Mouse (Mus musculus) embryonic facial prominence, embryonic 12.5 days (tissue): ENCODE results near the gene Foxp1. TPM values are rescaled to one million over a fixed set of nuclear protein-coding genes. Genes with fewer than 3 reads are reported as not detected.

ENCODE experiments used
- ATAC-seq: fragments of 200-750 bp; cut with Nextera tagmentation; 2 replicates; pipeline ENCODE4 v1.8.0; 2017; ENCODE audit not compliant: insufficient number of reproducible peaks, insufficient read depth, low FRiP score, low TSS enrichment
- H3K27ac ChIP-seq: fragments of 300-500 bp; sonication (generic); 2 replicates; pipeline ENCODE4 v1.5.1; 2016; ENCODE audit warnings: mild to moderate bottlenecking
- H3K27me3 ChIP-seq: fragments of 300-500 bp; sonication (generic); 2 replicates; pipeline ENCODE4 v1.6.1; 2016; ENCODE audit warnings: mild to moderate bottlenecking, moderate library complexity
- H3K36me3 ChIP-seq: fragments of 300-500 bp; sonication (generic); 2 replicates; pipeline ENCODE4 v1.6.1; 2016; ENCODE audit warnings: mild to moderate bottlenecking
- H3K4me1 ChIP-seq: fragments of 300-500 bp; sonication (generic); 2 replicates; pipeline ENCODE4 v1.6.1; 2016
- H3K4me2 ChIP-seq: fragments of 300-500 bp; sonication (generic); replicated peaks from 2 replicates; pipeline ENCODE4 v1.6.1; 2016; ENCODE audit warnings: mild to moderate bottlenecking, moderate library complexity
- H3K4me3 ChIP-seq: fragments of 300-500 bp; sonication (generic); 2 replicates; pipeline ENCODE4 v1.5.1; 2016; ENCODE audit warnings: mild to moderate bottlenecking
- H3K9ac ChIP-seq: fragments of 300-500 bp; sonication (generic); 2 replicates; pipeline ENCODE4 v1.6.1; 2016; ENCODE audit warnings: mild to moderate bottlenecking, moderate library complexity
- H3K9me3 ChIP-seq: fragments of 300-500 bp; sonication (generic); 2 replicates; pipeline ENCODE4 v1.6.1; 2016; ENCODE audit warnings: mild to moderate bottlenecking, moderate library complexity
- WGBS: fragments of 180-500 bp; shearing (Covaris S2); methylation state at CpG from one replicate; pipeline ENCODE4 v1.1.7; 2016; 5-methylcytosine and 5-hydroxymethylcytosine counted together
- polyA plus RNA-seq: library from polyadenylated mRNA; unstranded; fragments of >200 nt; fragmentation: Nextera tagmentation; extraction: Ambion mirVana; gene quantifications from 2 replicates; pipeline ENCODE4 v1.2.1, GENCODE M21; 2016

Gene Foxp1
- polyA plus RNA-seq, 1 experiment from 2014 or later: 132 TPM

DNA sequence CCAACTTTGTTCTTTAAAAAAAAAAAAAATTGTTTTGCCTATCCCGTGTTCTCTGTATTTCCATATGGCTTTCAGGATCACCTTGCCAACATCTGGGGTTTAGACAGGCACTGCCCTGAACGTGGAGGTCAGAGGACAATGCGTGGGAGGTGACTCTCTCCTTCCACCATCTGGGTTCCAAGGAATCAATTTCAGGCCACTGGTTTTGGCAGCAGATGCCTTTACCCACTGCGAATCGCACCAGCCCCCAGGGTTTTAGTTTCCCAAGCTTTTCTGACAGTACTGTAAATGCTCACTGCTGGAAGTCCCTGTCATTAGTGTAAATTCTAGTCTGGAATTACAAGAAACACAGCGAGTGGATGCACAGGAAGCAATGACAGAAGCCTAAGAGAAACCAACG lies 41.0 kb downstream of the Foxp1 start:
- Histone ChIP-seq H3K9ac (no peak overlapping the region), H3K9me3 (no peaks in the 10 kb centered on the region), H3K36me3 (no peaks in the 10 kb centered on the region), H3K4me2 (no peak overlapping the region), H3K4me3 (no peak overlapping the region), H3K27ac (no peak overlapping the region), H3K4me1 (peaks cover 47% of the 10 kb centered on the region), H3K27me3 (no peaks in the 10 kb centered on the region)
- WGBS: 33% methylated on average over 7 of the region's 7 CpGs
- no peak for ATAC-seq

DNA sequence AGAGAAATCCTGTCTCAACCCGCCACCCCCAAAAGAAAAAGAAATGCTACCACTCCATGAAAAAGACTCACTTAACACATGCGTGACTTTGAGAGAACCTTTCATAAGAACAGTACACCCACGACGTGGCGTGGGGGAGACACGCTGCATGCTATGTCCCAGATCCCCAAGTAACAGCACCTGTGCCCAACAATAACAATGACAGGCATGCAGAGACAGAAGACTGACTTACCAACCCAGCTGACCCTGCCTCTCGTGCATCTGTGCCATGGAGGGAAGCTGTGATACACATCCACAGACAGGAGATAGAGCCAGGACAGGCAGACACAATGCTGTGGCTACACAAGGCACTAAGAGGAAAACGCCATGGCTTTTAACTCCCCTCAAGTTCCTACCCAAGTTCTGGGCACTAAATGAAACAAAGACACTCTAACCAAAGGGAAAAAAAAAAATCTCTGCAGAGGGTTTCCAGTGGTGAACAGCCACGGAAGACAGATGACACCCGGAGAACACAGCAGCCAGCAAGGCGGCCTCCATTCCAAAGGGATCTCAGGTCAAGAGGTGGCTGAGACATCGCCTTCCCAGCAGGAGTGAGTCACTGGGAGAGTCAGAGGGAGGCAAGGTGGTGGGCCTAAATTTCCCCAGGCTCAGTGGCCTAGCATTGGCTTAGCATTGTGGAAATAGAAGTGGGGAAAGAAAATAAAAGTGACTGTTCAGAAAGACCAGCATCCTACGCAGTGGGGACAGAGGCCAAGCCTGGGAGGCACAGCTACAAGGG lies 43.5 kb downstream of the Foxp1 start:
- no peak overlapping the region for H3K4me2 ChIP-seq
- no peak overlapping the region for H3K9ac ChIP-seq
- no peak for ATAC-seq
- no peak overlapping the region for H3K27ac ChIP-seq
- no peaks in the 10 kb centered on the region for H3K36me3 ChIP-seq
- no peaks in the 10 kb centered on the region for H3K27me3 ChIP-seq
- WGBS: 80% methylated on average over 13 of the region's 13 CpGs
- H3K4me3 ChIP-seq: no peak overlapping the region
- H3K4me1 ChIP-seq: peaks cover 25% of the 10 kb centered on the region
- no peaks in the 10 kb centered on the region for H3K9me3 ChIP-seq

DNA sequence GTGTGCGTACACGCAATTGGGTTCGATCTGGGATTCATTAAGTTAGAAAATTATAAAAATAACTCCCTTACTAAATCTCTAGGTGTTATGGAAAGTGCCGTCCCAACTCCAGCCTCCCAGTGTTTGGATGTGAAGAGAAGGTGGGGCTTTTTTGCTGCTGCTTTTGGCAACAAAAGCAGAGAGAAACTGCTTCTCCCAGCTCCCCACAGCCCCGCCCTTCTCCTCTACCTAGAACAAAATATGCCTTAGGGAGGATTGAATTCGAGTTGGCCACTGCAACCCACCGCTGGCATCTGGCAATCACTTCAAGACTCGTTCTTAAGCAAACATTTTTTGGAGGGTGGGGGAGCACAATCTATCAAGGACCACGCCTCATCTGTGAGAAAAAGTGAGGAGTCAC lies 47.5 kb downstream of the Foxp1 start:
- H3K9me3 ChIP-seq: no peaks in the 10 kb centered on the region
- WGBS: 64% methylated on average over 9 of the region's 9 CpGs
- ATAC-seq: no peak
- no peaks in the 10 kb centered on the region for H3K4me1 ChIP-seq
- H3K4me2 ChIP-seq: no peak overlapping the region
- no peak overlapping the region for H3K4me3 ChIP-seq
- H3K36me3 ChIP-seq: no peaks in the 10 kb centered on the region
- no peak overlapping the region for H3K27ac ChIP-seq
- H3K27me3 ChIP-seq: no peaks in the 10 kb centered on the region
- H3K9ac ChIP-seq: no peak overlapping the region

DNA sequence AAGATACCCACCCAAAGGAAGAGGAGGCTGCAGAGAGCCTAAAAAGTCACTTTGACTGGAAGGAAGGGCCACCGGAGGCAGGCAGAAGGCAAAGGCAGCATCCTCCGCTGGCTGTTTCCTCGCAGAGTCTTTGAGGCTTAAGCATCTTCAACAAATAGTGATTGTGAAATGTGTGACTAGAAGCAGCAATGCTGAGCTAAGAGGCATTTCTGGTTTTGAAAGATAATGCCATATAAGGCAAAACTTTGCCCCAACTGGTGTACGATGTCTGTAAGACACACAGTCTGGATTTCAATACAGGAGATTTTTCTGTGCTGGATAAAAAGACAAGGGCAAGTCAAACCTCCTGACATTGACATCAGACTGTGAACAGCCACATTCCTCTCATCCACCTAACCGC lies 51.6 kb downstream of the Foxp1 start:
- no peaks in the 10 kb centered on the region for H3K4me1 ChIP-seq
- no peak for ATAC-seq
- 60% methylated on average over 5 of the region's 5 CpGs for WGBS
- no peaks in the 10 kb centered on the region for H3K36me3 ChIP-seq
- H3K9me3 ChIP-seq: no peaks in the 10 kb centered on the region
- H3K4me2 ChIP-seq: no peak overlapping the region
- H3K27me3 ChIP-seq: no peaks in the 10 kb centered on the region
- H3K4me3 ChIP-seq: no peak overlapping the region
- H3K9ac ChIP-seq: no peak overlapping the region
- H3K27ac ChIP-seq: no peak overlapping the region; the same call in 1 of the 2 replicates

DNA sequence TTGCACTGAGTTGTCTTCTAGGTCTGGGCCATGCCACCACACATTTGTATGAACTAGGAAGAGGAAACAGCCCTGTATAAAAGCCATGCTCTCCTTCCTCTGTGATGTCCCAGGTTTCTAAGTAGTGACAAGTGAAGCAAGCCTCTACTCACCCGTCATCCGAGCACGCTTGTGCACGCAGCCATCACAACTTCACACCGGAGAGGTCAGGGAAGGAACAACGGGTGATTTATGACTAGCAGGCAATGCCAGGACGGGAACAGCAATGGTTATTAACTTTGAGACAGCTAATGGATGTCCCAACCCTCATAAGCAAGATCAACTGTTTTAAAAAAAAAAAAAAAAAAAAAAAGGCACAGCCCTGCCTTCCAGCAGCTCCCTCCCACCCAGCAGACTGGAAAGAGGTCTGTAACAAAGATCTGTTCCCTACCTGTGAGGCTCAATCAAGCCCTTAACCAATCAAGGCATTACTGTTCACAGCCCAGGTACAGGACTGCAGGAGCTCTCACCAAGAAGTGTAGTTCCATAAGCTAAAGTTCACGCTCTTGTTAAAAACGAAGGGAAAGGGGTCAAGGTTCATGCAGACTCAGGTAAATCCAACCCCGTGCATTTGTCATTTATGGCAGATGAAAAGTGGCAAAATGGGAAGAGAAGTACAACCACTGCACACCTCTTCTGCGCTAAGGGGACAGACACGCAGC lies 53.2 kb downstream of the Foxp1 start:
- Histone ChIP-seq H3K4me3 (no peak overlapping the region), H3K4me1 (no peaks in the 10 kb centered on the region), H3K9me3 (no peaks in the 10 kb centered on the region), H3K9ac (no peak overlapping the region), H3K4me2 (no peak overlapping the region), H3K27me3 (no peaks in the 10 kb centered on the region), H3K36me3 (0 out of 2 replicates have a peak, but pooled peaks cover 3% of the 10 kb centered on the region), H3K27ac (no peak overlapping the region)
- no peak for ATAC-seq
- WGBS: 75% methylated on average over 12 of the region's 12 CpGs

GRCm38 (mm10) chr6:99467831-99468230 lies 54.7 kb downstream of the Foxp1 start:
- Histone ChIP-seq H3K27me3 (no peaks in the 10 kb centered on the region), H3K36me3 (0 out of 2 replicates have a peak, but pooled peaks cover 3% of the 10 kb centered on the region), H3K27ac (no peak overlapping the region), H3K9me3 (no peaks in the 10 kb centered on the region), H3K4me1 (peaks cover under 1% of the 10 kb centered on the region; the same call in 1 of the 2 replicates), H3K4me3 (no peak overlapping the region), H3K9ac (no peak overlapping the region), H3K4me2 (no peak overlapping the region)
- no peak for ATAC-seq
- 46% methylated on average over 3 of the region's 3 CpGs for WGBS

- Histone ChIP-seq H3K36me3 (0 out of 2 replicates have a peak, but pooled peaks cover 3% of the 10 kb centered on the region), H3K9me3 (no peaks in the 10 kb centered on the region), H3K4me3 (no peak overlapping the region), H3K4me1 (peaks cover 4% of the 10 kb centered on the region; the same call in 1 of the 2 replicates), H3K27me3 (no peaks in the 10 kb centered on the region), H3K9ac (no peak overlapping the region), H3K27ac (no peak overlapping the region), H3K4me2 (no peak overlapping the region)
- ATAC-seq: no peak
- 25% methylated on average over 8 of the region's 8 CpGs for WGBS
These were observed 55.4 kb downstream of the Foxp1 start for GRCm38 (mm10) chr6:99467109-99467508.

- 79% methylated on average over 8 of the region's 8 CpGs for WGBS
- Histone ChIP-seq H3K4me1 (peaks cover 8% of the 10 kb centered on the region; the same call in 1 of the 2 replicates), H3K36me3 (0 out of 2 replicates have a peak, but pooled peaks cover 3% of the 10 kb centered on the region), H3K9me3 (no peaks in the 10 kb centered on the region), H3K4me2 (no peak overlapping the region), H3K27me3 (no peaks in the 10 kb centered on the region), H3K9ac (no peak overlapping the region), H3K4me3 (no peak overlapping the region), H3K27ac (no peak overlapping the region)
- ATAC-seq: no peak
These were observed 56.2 kb downstream of the Foxp1 start for GRCm38 (mm10) chr6:99466354-99466753.

DNA sequence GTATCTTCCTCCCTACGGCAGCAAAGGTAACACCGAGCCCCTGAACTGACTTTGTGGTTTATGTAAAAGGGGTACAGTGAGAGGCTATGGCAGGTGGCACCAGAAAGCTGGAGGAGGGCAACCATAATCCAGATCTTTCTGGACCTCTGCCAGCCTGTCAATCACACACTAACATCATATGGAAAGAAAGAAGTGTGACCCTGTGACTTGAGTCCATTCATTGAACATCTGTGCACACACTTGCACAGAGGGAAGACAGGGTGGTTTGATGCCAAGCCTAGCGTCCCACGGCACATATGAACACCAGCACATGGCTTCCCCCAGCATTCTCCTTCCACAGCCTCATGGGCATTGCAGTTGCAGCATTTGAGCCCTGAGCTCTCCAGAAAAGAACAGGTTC lies 58.1 kb downstream of the Foxp1 start:
- ATAC-seq: no peak
- peaks cover 8% of the 10 kb centered on the region; the same call in 1 of the 2 replicates for H3K4me1 ChIP-seq

GRCm38 (mm10) chr6:99463906-99464305 lies 58.6 kb downstream of the Foxp1 start:
- 90% methylated on average over 7 of the region's 7 CpGs for WGBS
- Histone ChIP-seq H3K27me3 (no peaks in the 10 kb centered on the region), H3K36me3 (0 out of 2 replicates have a peak, but pooled peaks cover 3% of the 10 kb centered on the region), H3K27ac (no peak overlapping the region), H3K4me3 (no peak overlapping the region), H3K9ac (no peak overlapping the region), H3K4me2 (no peak overlapping the region), H3K9me3 (no peaks in the 10 kb centered on the region), H3K4me1 (peaks cover 8% of the 10 kb centered on the region; the same call in 1 of the 2 replicates)
- no peak for ATAC-seq

More for the DNA sequence above, 58.1 kb downstream of the Foxp1 start:
- WGBS: 76% methylated on average over 4 of the region's 4 CpGs
- no peak overlapping the region for H3K9ac ChIP-seq
- no peak overlapping the region for H3K4me2 ChIP-seq
- no peaks in the 10 kb centered on the region for H3K9me3 ChIP-seq
- no peak overlapping the region for H3K4me3 ChIP-seq
- H3K36me3 ChIP-seq: 0 out of 2 replicates have a peak, but pooled peaks cover 3% of the 10 kb centered on the region
- no peak overlapping the region for H3K27ac ChIP-seq
- H3K27me3 ChIP-seq: no peaks in the 10 kb centered on the region

DNA sequence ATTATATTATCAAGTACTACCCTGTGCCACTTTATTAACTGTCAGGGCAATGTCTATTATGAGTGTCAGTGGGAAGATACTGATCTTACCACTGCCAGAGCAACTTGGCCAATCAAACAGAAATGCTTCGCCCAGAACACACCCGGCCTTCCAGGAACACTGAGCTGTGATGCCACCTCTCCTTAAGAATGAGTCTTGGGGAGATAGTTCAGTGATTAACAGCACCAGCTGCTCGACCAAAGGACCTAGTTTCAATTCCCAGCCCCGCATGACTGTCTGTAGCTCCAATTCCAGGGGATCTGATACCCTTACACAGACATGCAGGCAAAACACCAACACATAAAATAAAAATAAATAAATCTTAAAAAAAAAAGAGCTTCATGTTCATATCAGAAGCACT lies 63.7 kb downstream of the Foxp1 start:
- ATAC-seq: no peak
- H3K4me1 ChIP-seq: peaks cover 8% of the 10 kb centered on the region; the same call in 1 of the 2 replicates
- H3K27me3 ChIP-seq: no peaks in the 10 kb centered on the region
- no peak overlapping the region for H3K4me3 ChIP-seq
- 0 out of 2 replicates have a peak, but pooled peaks cover 3% of the 10 kb centered on the region for H3K36me3 ChIP-seq
- H3K9me3 ChIP-seq: no peaks in the 10 kb centered on the region
- H3K9ac ChIP-seq: no peak overlapping the region
- no peak overlapping the region for H3K27ac ChIP-seq
- WGBS: 93% methylated on average over 4 of the region's 4 CpGs
- no peak overlapping the region for H3K4me2 ChIP-seq
